Mouse (Mus musculus): Measurements from ENCODE around the gene Cpne9.
A peak's percentile ranks its signal among the peaks of the same experiment; 100 is the strongest.
"Not testable (repeated sequence)": the region's sequence is repeated elsewhere in the genome, so short reads cannot be mapped to it uniquely, and the experiment has no call there.

Cpne9 gene

GRCm38 (mm10) chr6:113289346-113289745 is 7.2 kb downstream of the Cpne9 start:
- peak; percentile 68 for DNase-seq (ENCODE audit: low read depth, low spot score)

GRCm38 (mm10) chr6:113290346-113290745 is 8.2 kb downstream of the Cpne9 start:
- peak; percentile 68 for DNase-seq (ENCODE audit: low read depth, low spot score)

GRCm38 (mm10) chr6:113292938-113293337 is 10.8 kb downstream of the Cpne9 start:
- DNase-seq (ENCODE audit: low read depth, low spot score), result no peak

GRCm38 (mm10) chr6:113296046-113296445 is 13.9 kb downstream of the Cpne9 start:
- DNase-seq (ENCODE audit: low read depth, low spot score), result peak; percentile 73

- DNase-seq (ENCODE audit: low read depth, low spot score), result peak; percentile 69
Observed at GRCm38 (mm10) chr6:113296639-113297038, 14.5 kb downstream of the Cpne9 start.

- DNase-seq (ENCODE audit: low read depth, low spot score), result no peak
Observed at GRCm38 (mm10) chr6:113301350-113301749, 19.2 kb downstream of the Cpne9 start.

- DNase-seq (ENCODE audit: low read depth, low spot score), result peak; percentile 76
Observed at GRCm38 (mm10) chr6:113302258-113302657, 20.2 kb downstream of the Cpne9 start.

GRCm38 (mm10) chr6:113306322-113306985 is 24.3 kb downstream of the Cpne9 start:
- peak; percentile 100 for DNase-seq (ENCODE audit: low read depth, low spot score)

- no peak for DNase-seq (ENCODE audit: low read depth, low spot score)
Observed at GRCm38 (mm10) chr6:113306986-113307349, 24.9 kb downstream of the Cpne9 start, which contains the start of gene Brpf1. Gene Brpf1, plus strand, starts transcription at chr6:113307137.

GRCm38 (mm10) chr6:113307481-113308121 is 25.5 kb downstream of the Cpne9 start:
- DNase-seq (ENCODE audit: low read depth, low spot score), result peak; percentile 64

GRCm38 (mm10) chr6:113308141-113308540 is 26.0 kb downstream of the Cpne9 start:
- DNase-seq (ENCODE audit: low read depth, low spot score), result peak; percentile 56

- no peak for DNase-seq (ENCODE audit: low read depth, low spot score)
Observed at GRCm38 (mm10) chr6:113315972-113316371, 33.9 kb downstream of the Cpne9 start.

GRCm38 (mm10) chr6:113326533-113327315 is 44.6 kb downstream of the Cpne9 start, which contains the start of gene Ogg1:
Gene Ogg1, plus strand, starts transcription at chr6:113326972.
- DNase-seq (ENCODE audit: low read depth, low spot score), result peak; percentile 100

- DNase-seq (ENCODE audit: low read depth, low spot score), result no peak
Observed at GRCm38 (mm10) chr6:113329396-113329795, 47.3 kb downstream of the Cpne9 start.

- DNase-seq (ENCODE audit: low read depth, low spot score), result peak; percentile 38
Observed at GRCm38 (mm10) chr6:113330547-113330946, 48.4 kb downstream of the Cpne9 start.

GRCm38 (mm10) chr6:113331721-113332120 is 49.6 kb downstream of the Cpne9 start:
- no peak for DNase-seq (ENCODE audit: low read depth, low spot score)

GRCm38 (mm10) chr6:113332734-113333133 is 50.6 kb downstream of the Cpne9 start:
- not testable (repeated sequence) for DNase-seq (ENCODE audit: low read depth, low spot score)

- no peak for DNase-seq (ENCODE audit: low read depth, low spot score)
Observed at GRCm38 (mm10) chr6:113333137-113333950, 51.2 kb downstream of the Cpne9 start.

- DNase-seq (ENCODE audit: low read depth, low spot score), result no peak
Observed at GRCm38 (mm10) chr6:113334216-113334615, 52.1 kb downstream of the Cpne9 start.

GRCm38 (mm10) chr6:113336852-113337620 is 54.9 kb downstream of the Cpne9 start:
- no peak for DNase-seq (ENCODE audit: low read depth, low spot score)

GRCm38 (mm10) chr6:113341574-113341973 is 59.5 kb downstream of the Cpne9 start:
- DNase-seq (ENCODE audit: low read depth, low spot score), result no peak

Data from ES-CJ7 (cell line).